Mouse (Mus musculus): ENCODE data around the gene Pou5f1.

Pou5f1 gene

GRCm38 (mm10) chr17:35549437-35550142 lies 43.8 kb downstream of the Pou5f1 start:
- DNase-seq (ENCODE audit: extremely low spot score, low spot score) = no peak

- no peak for DNase-seq (ENCODE audit: extremely low spot score, low spot score)
Observed at GRCm38 (mm10) chr17:35550143-35550494, 44.3 kb downstream of the Pou5f1 start.

DNA sequence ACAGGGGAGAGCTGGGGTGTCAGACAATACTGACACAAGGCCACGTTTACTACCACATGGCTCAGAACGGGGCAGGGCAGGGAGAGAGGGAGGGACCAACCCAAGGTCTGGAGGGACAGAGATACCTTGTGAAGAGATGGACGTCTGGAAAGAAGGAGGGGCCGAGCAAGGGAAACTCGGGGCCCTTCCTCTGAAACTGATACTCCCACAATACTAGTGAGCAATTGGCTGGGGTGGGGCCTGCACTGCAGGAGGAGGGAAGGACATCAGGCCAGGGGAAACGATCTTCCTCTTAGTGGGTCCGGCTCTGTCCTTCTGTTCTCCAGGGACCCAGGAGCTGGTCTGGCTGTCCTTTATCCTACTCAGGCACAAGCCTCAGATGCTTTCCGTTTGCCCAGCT lies 45.1 kb downstream of the Pou5f1 start:
- no peak for DNase-seq (ENCODE audit: extremely low spot score, low spot score)

GRCm38 (mm10) chr17:35551881-35552414 lies 46.1 kb downstream of the Pou5f1 start, which contains the start of gene Cdsn:
Gene Cdsn, plus strand, starts transcription at chr17:35552128.
- no peak for DNase-seq (ENCODE audit: extremely low spot score, low spot score)

GRCm38 (mm10) chr17:35554321-35554720 lies 48.5 kb downstream of the Pou5f1 start:
- DNase-seq (ENCODE audit: extremely low spot score, low spot score) = no peak

DNA sequence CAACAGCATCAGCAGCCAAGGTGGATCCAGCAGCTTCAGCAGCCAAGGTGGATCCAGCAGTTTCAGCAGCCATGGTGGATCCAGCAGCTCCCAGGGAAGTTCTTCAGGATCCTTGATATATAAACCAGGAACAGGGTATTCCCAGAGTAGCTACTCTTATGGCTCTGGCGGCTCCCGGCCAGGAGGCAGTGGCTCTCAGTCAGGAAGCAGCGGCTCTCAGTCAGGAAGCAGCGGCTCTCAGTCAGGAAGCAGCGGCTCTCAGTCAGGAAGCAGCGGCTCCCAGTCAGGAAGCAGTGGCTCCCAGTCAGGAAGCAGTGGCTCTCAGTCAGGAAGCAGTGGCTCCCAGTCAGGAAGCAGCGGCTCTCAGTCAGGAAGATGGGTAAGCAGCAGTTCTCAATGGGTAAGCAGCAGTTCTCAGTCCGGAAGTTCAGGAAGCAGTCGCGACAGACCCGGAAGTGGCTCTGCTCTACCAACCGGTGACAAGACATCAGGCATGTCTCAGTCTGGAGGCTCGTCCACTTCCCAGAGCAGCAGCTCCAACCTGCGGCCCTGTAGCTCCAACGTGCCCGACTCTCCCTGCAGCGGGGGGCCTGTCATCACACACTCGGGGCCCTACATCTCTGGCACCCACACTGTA lies 49.1 kb downstream of the Pou5f1 start:
- DNase-seq (ENCODE audit: extremely low spot score, low spot score) = no peak

DNA sequence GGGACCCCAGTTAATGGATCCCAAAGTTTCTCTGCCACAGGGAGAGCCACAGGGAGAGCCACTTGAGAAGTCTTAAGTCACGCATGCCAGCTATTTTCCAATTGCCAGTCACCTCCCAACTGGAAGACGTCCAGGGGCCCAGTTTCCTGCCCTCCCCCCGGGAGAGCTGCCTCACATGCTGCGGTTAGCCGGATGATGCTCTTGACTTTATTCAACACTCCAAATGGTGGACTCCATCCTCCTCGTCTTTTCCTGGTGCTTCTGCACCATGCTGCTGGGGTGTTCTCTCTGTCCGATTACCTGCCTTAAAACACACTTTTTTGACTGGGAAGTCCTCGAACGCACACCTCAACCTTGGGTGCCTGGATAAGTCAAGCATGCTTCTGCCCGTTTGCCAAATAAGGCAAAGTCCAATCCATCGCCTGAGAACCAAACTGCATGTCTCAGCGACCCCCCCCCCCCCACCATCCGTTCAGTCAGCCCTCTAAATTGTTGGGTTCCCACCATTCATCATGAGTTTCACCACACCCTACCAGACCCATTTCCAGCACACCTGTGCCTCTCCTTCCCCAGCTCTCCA lies 50.5 kb downstream of the Pou5f1 start:
- DNase-seq (ENCODE audit: extremely low spot score, low spot score) = no peak

- DNase-seq (ENCODE audit: extremely low spot score, low spot score) = no peak
Observed at GRCm38 (mm10) chr17:35556812-35557211, 51.0 kb downstream of the Pou5f1 start.

DNA sequence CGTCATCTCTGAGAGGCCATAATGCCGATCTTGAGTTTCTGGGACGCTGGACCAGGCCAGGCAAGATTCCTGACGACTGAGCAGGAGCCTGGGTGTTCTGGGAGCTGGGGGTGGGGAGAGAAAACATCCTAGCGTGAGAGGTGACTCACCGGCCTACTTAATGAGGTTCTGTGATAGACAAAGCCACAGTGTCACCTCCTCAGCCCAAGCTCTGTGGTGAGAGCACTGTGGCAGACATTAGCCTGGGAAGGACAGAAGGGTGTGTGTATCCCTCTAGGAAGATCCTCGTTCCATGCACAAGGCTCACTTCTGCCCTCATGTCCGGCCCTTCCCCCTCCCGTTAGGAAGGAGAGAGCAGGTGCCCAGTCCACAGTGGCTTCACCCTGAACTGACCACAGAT lies 51.5 kb downstream of the Pou5f1 start:
- no peak for DNase-seq (ENCODE audit: extremely low spot score, low spot score)

DNA sequence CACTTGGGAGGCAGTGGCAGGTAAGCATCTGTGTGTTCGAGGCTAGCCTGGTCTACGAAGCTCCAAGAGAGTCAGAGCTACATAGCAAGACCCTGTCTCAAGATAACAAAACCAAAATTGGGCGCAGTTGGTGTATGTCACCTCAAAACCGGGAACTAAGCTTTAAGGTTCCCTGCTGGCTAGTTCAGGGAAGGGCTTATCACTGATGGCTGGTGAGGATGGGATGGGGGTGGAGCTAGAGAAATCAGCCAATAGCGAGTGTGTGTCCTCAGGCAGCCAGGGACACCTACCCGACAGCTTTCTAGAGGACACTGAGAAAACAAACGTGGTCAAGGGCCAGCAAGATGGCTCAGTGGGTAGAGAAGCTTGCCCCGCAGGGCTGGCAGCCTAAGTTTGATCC lies 52.4 kb downstream of the Pou5f1 start:
- no peak for DNase-seq (ENCODE audit: extremely low spot score, low spot score)
